Mouse (Mus musculus) C2C12 (cell line): Measurements from ENCODE around the gene Ly6g5c.

ENCODE experiments used
- CEBPB ChIP-seq: IDR thresholded peaks from one replicate; pipeline ENCODE4 v1.6.1; 2011; ENCODE audit warnings: low read depth, mild to moderate bottlenecking, control low read depth, moderate library complexity
- CTCF ChIP-seq: IDR thresholded peaks from one replicate; pipeline ENCODE4 v1.5.1; 2011; ENCODE audit not compliant: control insufficient read depth, insufficient read depth, insufficient read length
- MAX ChIP-seq: IDR thresholded peaks from one replicate; pipeline ENCODE4 v1.6.1; 2011; ENCODE audit warnings: mild to moderate bottlenecking, control low read depth
- MYOD1 ChIP-seq: IDR thresholded peaks from one replicate; pipeline ENCODE4 v1.6.1; 2011; ENCODE audit warnings: low read depth; ENCODE audit not compliant: control insufficient read depth, insufficient read length
- MYOG ChIP-seq: IDR thresholded peaks from one replicate; pipeline ENCODE4 v1.6.1; 2011; ENCODE audit not compliant: control insufficient read depth, insufficient read length; ENCODE audit errors: extremely low read depth
- USF1 ChIP-seq: IDR thresholded peaks from one replicate; pipeline ENCODE4 v1.6.1; 2011; ENCODE audit warnings: low read depth, mild to moderate bottlenecking, control low read depth, moderate library complexity

GRCm38 (mm10) chr17:35104079-35104478 lies 4.0 kb upstream of the Ly6g5c start:
- TF ChIP-seq CTCF (no peak), MYOG (no peak), USF1 (no peak), MYOD1 (no peak), CEBPB (no peak), MAX (no peak)
